In genomic region chr3:26337495-26337894, GRCm38 (mm10) we compare ENCODE assay signal across 19 mouse cellular contexts.
"Had no signal": no experiment of that assay in that cellular context is flagged by ENCODE, and none has a peak within 500 bp of the region (broad histone marks: within the 10 kb centered on the region; RNA-seq: fewer than 3 reads in every experiment).

No protein-coding gene starts in this region.

- DNase-seq: cerebellum, adult 2 months; cerebellum, adult 8-10 months; cerebellum, adult 9-10 months; cerebellum, adult 9-11 months; cerebellum, postnatal 36 days; embryo, embryonic 11 days; forebrain, postnatal 0 days; gastrocnemius, adult 2 months; gastrocnemius, postnatal 10 days; gastrocnemius, postnatal 14 days; gastrocnemius, postnatal 25 days; gastrocnemius, postnatal 36 days; heart, adult 11 months; heart, adult 18-20 months; heart, adult 2 months had no signal

- ATAC-seq: forebrain, embryonic 13.5 days; forebrain, embryonic 14.5 days; forebrain, embryonic 15.5 days; forebrain, embryonic 16.5 days; forebrain, postnatal 0 days had no signal
